Mouse (Mus musculus) induced T-regulatory cell, adult 2 months (primary cell): ENCODE results near the gene Kdm6b.

Source experiments
- DNase-seq: peaks from one replicate; pipeline ENCODE4 v3.0.0-alpha.2; 2012; ENCODE audit warnings: low read depth

Kdm6b gene

GRCm38 (mm10) chr11:69366157-69366854, 47.2 kb downstream of the Kdm6b start:
- peak; percentile 99 for DNase-seq

- DNase-seq: peak; percentile 39
These were observed 47.8 kb downstream of the Kdm6b start for GRCm38 (mm10) chr11:69365722-69366121.

GRCm38 (mm10) chr11:69364910-69365309, 48.6 kb downstream of the Kdm6b start:
- peak; percentile 33 for DNase-seq

- DNase-seq: no peak
These were observed 49.1 kb downstream of the Kdm6b start for GRCm38 (mm10) chr11:69364376-69364775.

- no peak for DNase-seq
These were observed 51.0 kb downstream of the Kdm6b start for GRCm38 (mm10) chr11:69362479-69362878.

GRCm38 (mm10) chr11:69362021-69362420, 51.5 kb downstream of the Kdm6b start:
- DNase-seq: no peak

GRCm38 (mm10) chr11:69357690-69358089, 55.8 kb downstream of the Kdm6b start:
- no peak for DNase-seq

GRCm38 (mm10) chr11:69356544-69356943, 56.9 kb downstream of the Kdm6b start:
- DNase-seq: no peak
